Mouse (Mus musculus): ENCODE measurements at regions not wholly inside any gene's neighbourhood (a gene's known extent, or its start where the extent isn't known, plus 50 kb on each side); places are given as distances from the start of the nearest gene placed in this dataset.

DNA sequence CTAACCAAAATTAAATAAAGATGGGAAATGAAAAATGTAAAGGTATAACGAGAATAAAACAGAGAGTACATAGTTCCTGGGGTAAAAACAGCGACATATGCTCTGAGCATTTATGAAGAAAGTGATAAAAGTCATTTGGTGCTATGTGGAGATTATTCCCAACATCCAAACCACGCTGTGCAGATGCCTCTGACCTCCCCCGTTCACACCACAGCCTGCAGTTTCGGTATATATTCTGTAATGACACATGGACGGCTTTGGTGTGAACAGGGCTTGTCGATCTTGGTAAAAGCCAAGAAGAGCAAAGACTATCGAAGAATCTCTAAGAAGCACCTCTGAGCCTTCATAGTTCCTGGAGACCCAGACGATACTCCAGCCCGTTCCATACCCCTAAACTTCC, 95.2 kb upstream of the Ppp1r26 start:
- DNase-seq: no peak

DNA sequence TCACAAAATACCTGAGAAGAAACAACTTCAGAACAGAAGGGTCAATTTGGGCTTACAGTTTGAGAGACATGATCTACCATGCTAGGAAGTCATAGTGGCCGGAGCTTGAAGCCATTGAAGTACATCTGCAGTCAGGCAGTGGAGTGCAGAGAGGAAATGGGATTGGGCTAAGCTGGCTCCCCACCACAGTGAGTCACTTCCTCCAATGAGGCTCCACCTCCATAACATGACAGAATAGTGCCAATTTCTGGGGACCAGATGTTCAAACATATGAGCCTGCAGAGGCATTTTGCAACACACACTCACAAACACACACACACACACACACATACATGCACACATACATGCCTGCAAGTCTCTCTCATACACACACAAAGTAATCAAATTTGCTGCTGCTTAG, 93.7 kb upstream of the Ppp1r26 start:
- DNase-seq: no peak

DNA sequence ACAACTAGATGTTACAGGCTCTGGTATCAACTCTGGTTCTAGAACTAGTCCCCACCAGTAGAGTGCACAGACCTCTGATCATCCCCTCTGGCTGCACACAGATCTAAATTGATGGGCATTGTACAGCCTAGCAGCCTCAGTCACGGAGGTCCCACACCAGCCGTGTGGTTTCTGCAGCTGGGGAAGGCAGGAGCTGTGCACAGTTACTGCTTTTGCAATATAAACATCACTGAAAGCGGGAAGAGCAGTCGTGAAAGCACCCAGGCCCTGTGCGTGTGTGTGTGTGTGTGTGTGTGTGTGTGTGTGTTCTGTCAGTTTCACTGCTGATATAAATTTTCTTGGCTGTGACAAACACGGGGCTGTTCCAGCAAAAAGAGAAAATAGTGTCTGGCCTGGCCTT, 84.4 kb upstream of the Ppp1r26 start:
- DNase-seq: no peak

DNA sequence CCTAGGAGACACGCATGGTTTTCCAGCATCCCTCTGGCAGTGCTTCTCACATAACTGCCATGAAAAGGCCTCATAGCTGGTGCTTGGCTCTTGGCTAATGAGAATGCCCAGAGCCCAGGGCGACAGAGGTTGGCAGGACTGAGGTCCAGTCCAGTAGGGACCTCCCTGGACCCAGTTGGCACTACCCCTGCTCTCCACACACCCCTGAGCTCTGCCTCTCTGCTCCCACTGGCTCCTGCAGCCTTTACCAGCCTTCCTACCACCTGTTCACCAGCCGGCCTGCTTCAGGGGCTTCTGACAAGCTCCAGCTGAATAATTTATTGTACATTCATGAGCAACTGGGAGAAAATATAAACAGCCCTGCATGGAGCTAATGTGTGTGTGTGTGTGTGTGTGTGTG, 82.0 kb upstream of the Ppp1r26 start:
- DNase-seq: no peak

DNA sequence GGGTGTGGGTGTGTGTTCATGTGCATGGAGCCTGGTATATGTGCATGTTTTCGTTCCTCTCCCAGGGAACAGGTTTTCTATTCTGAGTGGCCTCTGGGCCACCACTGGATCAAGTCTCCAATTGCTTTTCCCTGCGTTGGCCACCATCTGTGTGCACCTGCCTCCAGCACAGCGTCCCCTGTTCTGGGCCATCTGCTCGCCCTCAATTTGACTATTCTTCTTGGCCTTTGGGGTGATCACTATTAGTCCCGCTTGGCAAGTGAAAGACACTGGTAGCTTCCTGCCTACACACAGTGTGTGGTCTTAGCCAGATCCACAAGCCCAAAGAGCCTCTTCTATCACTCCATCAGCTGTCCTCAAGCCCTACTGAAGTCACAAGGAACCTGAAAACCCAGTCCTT, 80.8 kb upstream of the Ppp1r26 start:
- no peak for DNase-seq

DNA sequence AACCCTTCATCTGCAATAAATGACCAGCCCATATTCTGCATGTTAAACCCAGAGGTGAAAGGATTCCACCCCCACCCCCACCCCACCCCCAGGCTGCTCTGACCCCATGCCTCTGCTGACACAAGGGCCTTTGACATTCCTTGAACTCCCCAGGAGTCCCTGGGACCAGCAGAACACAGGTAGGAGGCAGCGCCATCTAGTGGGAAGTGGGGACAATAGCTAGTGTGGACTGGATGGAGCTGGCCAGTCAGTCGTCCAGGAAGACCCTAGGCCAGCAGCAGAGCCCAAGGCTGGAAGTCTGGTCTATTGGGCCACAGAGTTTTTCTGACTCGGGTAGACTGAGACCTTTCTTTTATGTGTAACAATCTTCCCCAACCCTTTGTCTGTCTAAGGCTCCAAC, 71.8 kb upstream of the Ppp1r26 start:
- DNase-seq: peak; percentile 27 to 36

DNA sequence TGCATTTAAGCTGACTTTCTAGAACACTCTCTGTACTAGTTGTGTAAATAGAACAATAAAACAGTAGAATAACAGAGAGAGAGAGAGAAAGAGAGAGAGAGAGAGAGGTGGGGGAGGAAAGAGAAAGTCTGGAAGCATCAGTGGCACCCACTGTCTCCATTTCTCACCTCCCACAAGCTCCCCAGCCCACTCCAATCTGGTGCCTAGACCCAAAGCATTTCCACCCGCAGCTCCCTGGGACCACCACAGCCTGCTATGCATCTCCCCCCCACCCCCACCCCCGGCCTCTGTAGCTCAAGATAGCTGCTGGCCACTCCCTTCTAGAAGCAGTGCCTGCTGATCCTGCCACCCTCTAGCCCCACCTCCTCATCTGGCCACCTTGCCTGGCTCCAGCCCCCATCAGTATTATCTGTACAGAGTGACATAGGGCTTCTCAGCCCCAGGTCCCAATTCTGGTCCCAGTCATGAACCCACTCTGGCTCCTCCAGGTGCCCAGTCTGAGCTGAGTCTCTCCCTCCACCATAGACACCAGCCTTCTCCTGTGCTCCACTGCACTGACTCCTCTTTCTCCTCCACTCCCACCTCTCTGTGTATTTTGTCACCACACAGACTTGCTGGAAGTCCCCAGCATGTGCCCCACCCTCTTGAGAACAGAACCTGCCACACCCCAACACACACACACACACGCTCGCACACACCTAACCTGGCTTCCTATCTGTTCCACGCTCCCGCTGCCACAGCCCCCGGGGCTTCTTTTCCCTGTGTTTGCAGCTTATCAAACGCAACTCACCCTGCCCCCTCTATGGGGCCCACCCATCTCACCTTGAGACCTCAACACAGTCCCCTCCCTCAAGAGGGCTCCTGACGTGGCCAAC, 68.4 kb upstream of the Ppp1r26 start:
- no peak for DNase-seq

DNA sequence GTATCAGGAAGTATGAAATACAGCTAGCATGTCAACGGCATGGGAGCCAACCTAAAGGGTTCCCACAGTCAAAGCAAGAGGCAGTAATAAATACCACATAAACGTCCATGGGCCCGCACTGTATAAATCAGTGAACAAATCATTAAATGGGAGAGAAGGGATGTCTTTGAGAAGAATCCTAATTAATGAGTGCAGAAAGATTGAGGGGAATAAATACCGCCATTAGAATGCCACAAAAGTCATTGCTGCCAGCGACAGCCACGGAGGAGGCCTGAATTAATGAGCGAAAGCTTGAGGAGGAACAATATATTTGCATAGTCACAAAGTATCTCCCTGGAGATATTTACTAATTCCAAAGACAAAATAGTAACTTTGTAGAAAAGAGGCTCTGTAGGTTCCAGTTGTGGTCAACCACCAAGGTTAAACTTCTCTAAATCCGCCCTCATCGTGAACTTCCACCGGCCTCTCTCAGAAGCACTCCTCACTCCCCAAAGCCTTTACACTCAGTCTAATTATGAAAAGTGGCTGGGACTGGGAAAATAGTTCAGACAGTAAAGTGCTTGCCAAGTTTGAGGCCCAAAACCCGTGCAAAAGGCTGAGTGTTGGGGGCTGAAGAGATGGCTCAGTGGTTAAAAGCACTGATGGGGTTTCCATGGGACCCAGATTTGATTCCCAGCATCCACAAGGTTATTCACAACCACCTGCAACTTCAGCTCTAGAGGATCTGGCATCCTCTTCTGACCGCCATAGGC, 64.4 kb upstream of the Ppp1r26 start:
- no peak for DNase-seq

DNA sequence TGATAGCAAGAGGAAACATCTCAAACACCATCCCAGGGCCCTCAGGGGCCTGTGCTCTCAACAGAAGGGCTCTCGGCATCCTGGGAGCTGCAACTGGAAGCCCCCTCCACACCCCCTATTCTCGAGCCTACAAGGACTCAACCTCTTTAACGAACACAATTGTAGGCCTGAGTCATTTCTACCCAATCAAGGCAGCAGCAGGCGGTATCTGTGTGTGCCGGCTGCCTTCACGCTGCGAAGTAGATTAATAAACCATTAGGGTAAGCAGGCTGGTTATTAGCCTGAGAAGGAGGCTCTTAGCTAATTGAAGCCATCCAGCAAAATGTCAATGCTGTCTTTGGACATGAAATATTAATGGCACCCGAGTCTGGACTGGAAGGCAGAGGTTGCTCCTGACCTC, 61.7 kb upstream of the Ppp1r26 start:
- DNase-seq: no peak

DNA sequence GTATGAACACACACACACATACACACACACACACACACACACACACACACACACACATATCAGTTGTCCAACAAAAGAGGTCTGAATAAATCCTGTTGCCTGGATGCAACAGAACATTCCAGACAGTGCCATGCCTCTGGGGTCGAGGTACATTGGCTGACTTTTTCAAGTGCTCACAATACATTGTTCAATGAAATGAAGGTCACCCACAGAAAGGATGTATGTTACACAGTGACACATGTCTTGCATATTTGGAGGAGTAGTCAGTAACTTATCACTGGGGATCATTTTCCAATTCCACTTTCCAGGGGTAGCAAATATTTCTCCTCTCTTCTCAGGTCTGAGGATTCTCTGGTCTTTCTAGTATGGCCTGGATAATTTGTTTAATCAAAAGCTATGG, 59.8 kb upstream of the Ppp1r26 start:
- no peak for DNase-seq

DNA sequence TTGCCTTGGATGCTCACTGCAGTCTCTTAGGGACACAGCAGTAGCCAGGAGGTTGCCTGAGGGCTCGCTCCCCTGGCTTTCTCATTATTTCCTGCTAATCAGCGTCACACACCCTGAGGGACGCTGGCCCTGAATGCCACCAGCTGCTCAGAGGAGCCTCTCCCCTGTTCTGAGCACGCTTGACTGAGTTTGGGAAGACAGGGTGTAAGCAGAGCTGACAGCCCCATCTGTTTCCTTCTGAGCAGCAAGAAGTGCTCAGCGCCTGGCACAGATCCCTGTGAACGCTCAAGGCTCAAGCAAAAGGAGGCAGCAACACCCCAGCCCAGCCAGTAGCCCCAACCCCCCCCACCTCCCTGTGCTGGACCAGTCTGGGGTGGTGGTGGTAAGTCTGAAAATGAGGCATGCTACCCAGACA, 59.2 kb upstream of the Ppp1r26 start:
- no peak for DNase-seq

DNA sequence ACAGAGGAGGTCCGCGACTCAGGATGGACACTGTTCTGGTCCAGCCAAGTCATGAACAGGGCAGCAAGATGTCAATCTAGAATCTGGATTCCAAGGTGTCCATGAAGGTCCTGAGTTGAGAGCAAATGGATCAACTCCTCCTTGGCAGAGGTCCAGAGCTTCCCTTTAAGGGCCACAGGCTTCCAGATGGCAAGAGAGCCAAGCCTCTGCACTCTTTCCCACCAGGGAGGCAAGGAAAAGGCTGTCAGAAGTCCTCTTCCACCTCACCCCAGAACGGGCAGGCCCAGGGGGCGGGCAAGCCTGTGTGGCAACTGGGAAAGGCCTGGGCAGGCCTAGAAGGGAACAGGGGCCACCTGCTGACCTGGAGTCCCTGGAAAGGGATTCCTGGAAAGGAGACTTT, 58.7 kb upstream of the Ppp1r26 start:
- DNase-seq: no peak

DNA sequence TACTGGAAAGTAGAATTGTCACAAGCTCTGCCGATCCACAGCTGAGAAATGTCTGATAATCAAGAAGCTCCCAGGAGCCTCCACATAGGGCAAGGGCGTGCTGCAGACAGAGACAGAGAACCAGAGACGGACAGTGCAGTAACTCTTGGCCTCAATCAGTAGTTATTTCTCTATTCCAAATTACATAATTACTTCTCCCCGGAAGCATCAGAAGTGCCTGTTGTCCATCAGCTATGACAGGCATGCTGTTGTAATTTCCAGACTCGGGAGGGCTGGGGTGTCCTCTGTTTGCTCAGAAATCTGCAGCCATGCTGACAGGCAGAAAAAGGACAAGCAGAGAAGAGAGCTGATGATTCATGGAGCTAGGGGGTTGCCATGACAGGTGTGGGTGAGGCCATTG, 56.9 kb upstream of the Ppp1r26 start:
- DNase-seq: no peak

DNA sequence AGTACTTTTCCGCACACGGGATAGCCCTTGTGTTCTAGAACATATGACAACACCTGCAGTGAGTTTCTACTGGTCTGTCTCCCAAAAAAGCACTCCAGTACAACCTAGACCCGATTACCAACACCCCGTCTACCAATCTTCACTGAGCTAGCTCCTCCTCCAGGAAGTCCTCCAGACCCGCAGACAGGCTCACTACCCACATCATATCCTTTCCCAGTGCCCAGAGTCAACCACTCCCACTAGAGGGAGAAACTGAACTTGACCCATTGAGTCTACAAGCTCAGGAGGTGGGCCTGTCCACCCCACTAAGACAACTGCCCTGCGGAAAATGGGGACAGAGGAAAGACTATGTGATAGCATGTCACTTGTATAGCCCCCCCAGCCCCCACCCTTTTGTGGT, 51.2 kb upstream of the Ppp1r26 start:
- no peak for DNase-seq
